Mouse (Mus musculus): ENCODE data around the gene Ube2f. TPM values are rescaled to one million over a fixed set of nuclear protein-coding genes. Genes with fewer than 3 reads are reported as not detected.

The Ube2f gene
- polyA plus RNA-seq, 1 experiment from 2014 or later: 55.5 TPM

GRCm38 (mm10) chr1:91278410-91279119 lies 28.5 kb downstream of the Ube2f start:
- no peak overlapping the region for H3K4me3 ChIP-seq (ENCODE audit: low read depth, low read length)
- 0 out of 2 replicates have a peak overlapping the region, but pooled peaks have one; percentile 35 for H3K27ac ChIP-seq (ENCODE audit: low read depth, low read length)
- 91% methylated on average over 3 of the region's 3 CpGs for whole genome bisulfite sequencing
- H3K27me3 ChIP-seq (replicated peaks; ENCODE audit: control insufficient read depth, insufficient read depth, low read length): no peaks in the 10 kb centered on the region
- no peaks in the 10 kb centered on the region for H3K4me1 ChIP-seq (replicated peaks; ENCODE audit: control insufficient read depth, insufficient read depth, low read length)
- H3K4me2 ChIP-seq (replicated peaks; ENCODE audit: low read depth): no peak overlapping the region
- H3K9ac ChIP-seq (ENCODE audit: low read depth, low read length): no peak overlapping the region
- no peak for TF ChIP-seq CTCF (IDR thresholded peaks at IDR 0.05; ENCODE audit: low read depth)
- H3K36me3 ChIP-seq (ENCODE audit: control insufficient read depth, insufficient read depth): peaks cover 52% of the 10 kb centered on the region
- no peaks in the 10 kb centered on the region for H3K9me3 ChIP-seq (ENCODE audit: control insufficient read depth)
- no peak for ATAC-seq

- 72% methylated on average over 1 of the region's 1 CpGs for WGBS
- no peak for TF ChIP-seq CTCF (IDR thresholded peaks at IDR 0.05; ENCODE audit: low read depth)
- no peak overlapping the region for H3K9ac ChIP-seq (ENCODE audit: low read depth, low read length)
- H3K4me3 ChIP-seq (ENCODE audit: low read depth, low read length): no peak overlapping the region
- H3K9me3 ChIP-seq (ENCODE audit: control insufficient read depth): no peaks in the 10 kb centered on the region
- no peak for ATAC-seq
- no peak overlapping the region for H3K27ac ChIP-seq (ENCODE audit: low read depth, low read length)
- no peak overlapping the region for H3K4me2 ChIP-seq (replicated peaks; ENCODE audit: low read depth)
- H3K4me1 ChIP-seq (replicated peaks; ENCODE audit: control insufficient read depth, insufficient read depth, low read length): no peaks in the 10 kb centered on the region
- peaks cover 52% of the 10 kb centered on the region for H3K36me3 ChIP-seq (ENCODE audit: control insufficient read depth, insufficient read depth)
- no peaks in the 10 kb centered on the region for H3K27me3 ChIP-seq (replicated peaks; ENCODE audit: control insufficient read depth, insufficient read depth, low read length)
These were observed 29.0 kb downstream of the Ube2f start for GRCm38 (mm10) chr1:91279126-91279525.

- WGBS: 95% methylated on average over 1 of the region's 1 CpGs
- Histone ChIP-seq H3K27me3 (replicated peaks; ENCODE audit: control insufficient read depth, insufficient read depth, low read length) (no peaks in the 10 kb centered on the region), H3K4me2 (replicated peaks; ENCODE audit: low read depth) (no peak overlapping the region), H3K27ac (ENCODE audit: low read depth, low read length) (no peak overlapping the region), H3K9ac (ENCODE audit: low read depth, low read length) (no peak overlapping the region), H3K36me3 (ENCODE audit: control insufficient read depth, insufficient read depth) (peaks cover 55% of the 10 kb centered on the region), H3K9me3 (ENCODE audit: control insufficient read depth) (no peaks in the 10 kb centered on the region), H3K4me1 (replicated peaks; ENCODE audit: control insufficient read depth, insufficient read depth, low read length) (no peaks in the 10 kb centered on the region), H3K4me3 (ENCODE audit: low read depth, low read length) (no peak overlapping the region)
- ATAC-seq: no peak
- no peak for TF ChIP-seq CTCF (IDR thresholded peaks at IDR 0.05; ENCODE audit: low read depth)
These were observed 32.5 kb downstream of the Ube2f start for GRCm38 (mm10) chr1:91282582-91282981.

GRCm38 (mm10) chr1:91289375-91289774 lies 39.3 kb downstream of the Ube2f start:
- Histone ChIP-seq H3K4me2 (replicated peaks; ENCODE audit: low read depth) (no peak overlapping the region), H3K4me3 (ENCODE audit: low read depth, low read length) (no peak overlapping the region), H3K9ac (ENCODE audit: low read depth, low read length) (no peak overlapping the region), H3K27ac (ENCODE audit: low read depth, low read length) (no peak overlapping the region), H3K9me3 (ENCODE audit: control insufficient read depth) (no peaks in the 10 kb centered on the region), H3K4me1 (replicated peaks; ENCODE audit: control insufficient read depth, insufficient read depth, low read length) (no peaks in the 10 kb centered on the region), H3K36me3 (ENCODE audit: control insufficient read depth, insufficient read depth) (peaks cover 27% of the 10 kb centered on the region), H3K27me3 (replicated peaks; ENCODE audit: control insufficient read depth, insufficient read depth, low read length) (no peaks in the 10 kb centered on the region)
- WGBS: 50% methylated on average over 1 of the region's 1 CpGs
- ATAC-seq: peak; percentile 67
- TF ChIP-seq CTCF (IDR thresholded peaks at IDR 0.05; ENCODE audit: low read depth): no peak

- H3K36me3 ChIP-seq (ENCODE audit: control insufficient read depth, insufficient read depth): peaks cover 8% of the 10 kb centered on the region; the same call in 1 of the 2 replicates
- H3K9ac ChIP-seq (ENCODE audit: low read depth, low read length): no peak overlapping the region
- WGBS: 93% methylated on average over 11 of the region's 11 CpGs
- no peak for TF ChIP-seq CTCF (IDR thresholded peaks at IDR 0.05; ENCODE audit: low read depth)
- H3K4me2 ChIP-seq (replicated peaks; ENCODE audit: low read depth): no peak overlapping the region
- H3K9me3 ChIP-seq (ENCODE audit: control insufficient read depth): no peaks in the 10 kb centered on the region
- no peaks in the 10 kb centered on the region for H3K27me3 ChIP-seq (replicated peaks; ENCODE audit: control insufficient read depth, insufficient read depth, low read length)
- H3K4me1 ChIP-seq (replicated peaks; ENCODE audit: control insufficient read depth, insufficient read depth, low read length): no peaks in the 10 kb centered on the region
- H3K4me3 ChIP-seq (ENCODE audit: low read depth, low read length): no peak overlapping the region
- no peak overlapping the region for H3K27ac ChIP-seq (ENCODE audit: low read depth, low read length)
- ATAC-seq: no peak
These were observed 42.2 kb downstream of the Ube2f start for GRCm38 (mm10) chr1:91292101-91292825.

GRCm38 (mm10) chr1:91295544-91295943 lies 45.4 kb downstream of the Ube2f start:
- H3K9me3 ChIP-seq (ENCODE audit: control insufficient read depth): no peaks in the 10 kb centered on the region
- no peak for TF ChIP-seq CTCF (IDR thresholded peaks at IDR 0.05; ENCODE audit: low read depth)
- H3K4me3 ChIP-seq (ENCODE audit: low read depth, low read length): no peak overlapping the region
- no peak overlapping the region for H3K9ac ChIP-seq (ENCODE audit: low read depth, low read length)
- H3K4me1 ChIP-seq (replicated peaks; ENCODE audit: control insufficient read depth, insufficient read depth, low read length): no peaks in the 10 kb centered on the region
- ATAC-seq: no peak
- no peak overlapping the region for H3K27ac ChIP-seq (ENCODE audit: low read depth, low read length)
- H3K4me2 ChIP-seq (replicated peaks; ENCODE audit: low read depth): no peak overlapping the region
- 87% methylated on average over 6 of the region's 6 CpGs for WGBS
- H3K27me3 ChIP-seq (replicated peaks; ENCODE audit: control insufficient read depth, insufficient read depth, low read length): no peaks in the 10 kb centered on the region
- 0 out of 2 replicates have a peak, but pooled peaks cover 4% of the 10 kb centered on the region for H3K36me3 ChIP-seq (ENCODE audit: control insufficient read depth, insufficient read depth)

All from intestine, postnatal 0 days (tissue).